Mouse (Mus musculus) induced T-regulatory cell, adult 2 months (primary cell): ENCODE measurements at regions not wholly inside any gene's neighbourhood (a gene's known extent, or its start where the extent isn't known, plus 50 kb on each side); places are given as distances from the start of the nearest gene placed in this dataset.

ENCODE experiments used
- DNase-seq: peaks from one replicate; pipeline ENCODE4 v3.0.0-alpha.2; 2012; ENCODE audit warnings: low read depth

DNA sequence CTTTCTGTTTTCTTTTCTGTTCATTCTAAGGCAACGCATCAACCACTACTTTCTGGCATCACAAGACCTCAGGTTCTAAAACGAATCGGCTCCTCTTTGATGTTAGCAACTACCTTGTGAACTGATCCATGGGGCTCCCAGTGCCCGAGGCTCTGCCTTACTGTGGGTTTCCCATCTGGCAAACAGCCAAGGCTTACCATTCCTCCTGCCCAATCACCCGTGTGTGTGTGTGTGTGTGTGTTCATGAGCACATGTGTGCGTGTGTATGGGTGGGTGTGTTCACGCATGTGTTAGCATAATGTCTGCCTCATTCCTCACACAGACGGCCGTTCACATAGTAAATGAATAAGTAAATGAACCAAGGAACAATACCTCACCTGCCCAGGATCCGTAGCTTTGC, 138.3 kb upstream of the Lpp start:
- no peak for DNase-seq

DNA sequence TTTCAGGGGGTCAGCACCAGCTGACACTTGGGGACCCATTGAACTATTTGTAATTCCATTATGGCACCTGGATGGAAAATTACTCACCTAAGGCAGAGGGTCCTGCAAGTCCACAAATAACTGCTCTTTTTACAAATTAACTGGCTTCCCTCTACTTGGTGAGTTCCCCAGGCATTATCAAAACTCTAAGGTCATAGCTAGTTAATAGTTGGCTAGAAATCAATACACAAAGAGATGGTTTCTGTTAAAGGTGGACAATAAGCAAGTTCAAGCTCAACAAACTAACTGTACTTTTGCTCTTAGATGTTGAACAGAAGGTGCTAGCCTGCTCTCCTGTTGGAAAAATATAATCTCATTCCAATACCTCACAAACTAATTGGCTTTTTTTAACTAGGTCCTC, 138.7 kb upstream of the Lpp start:
- no peak for DNase-seq

DNA sequence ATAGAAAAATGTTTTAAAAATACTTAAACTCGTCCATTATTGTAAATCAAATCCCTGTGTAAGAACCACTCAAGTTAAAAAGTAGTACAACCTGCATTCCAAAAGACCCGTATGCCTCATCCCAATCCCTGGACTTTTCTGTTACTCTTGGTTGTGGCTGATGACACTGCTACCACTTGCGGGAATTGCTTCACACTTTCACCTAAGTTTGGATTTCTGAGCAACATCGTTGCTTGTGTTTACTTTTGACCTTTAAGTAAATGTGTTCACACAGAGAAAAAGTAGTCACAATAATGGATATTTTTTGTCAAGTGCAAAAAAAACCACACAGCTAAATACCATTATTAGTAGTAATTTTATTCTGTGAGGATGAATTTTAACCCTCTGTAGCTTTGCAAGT, 139.2 kb upstream of the Lpp start:
- no peak for DNase-seq

DNA sequence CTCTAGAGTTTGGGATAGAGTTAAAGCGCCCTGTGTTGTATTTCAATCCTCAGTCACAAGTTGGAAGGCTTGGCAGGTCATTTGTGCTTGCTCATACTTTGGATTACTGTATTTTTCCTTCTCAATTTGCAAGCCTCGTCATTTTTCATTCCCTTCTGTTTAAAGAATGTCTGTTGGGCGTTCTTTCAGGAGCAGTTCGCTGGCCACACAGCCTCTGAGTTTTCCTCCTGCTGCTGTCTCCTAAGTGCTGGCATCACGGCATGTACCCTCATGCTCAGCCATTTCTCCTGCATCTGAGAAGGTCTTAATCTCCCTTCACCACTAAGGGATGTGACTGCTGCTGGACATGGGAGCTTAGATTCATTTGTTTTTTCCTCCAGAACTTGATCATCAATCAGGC, 146.0 kb upstream of the Lpp start:
- DNase-seq = no peak

DNA sequence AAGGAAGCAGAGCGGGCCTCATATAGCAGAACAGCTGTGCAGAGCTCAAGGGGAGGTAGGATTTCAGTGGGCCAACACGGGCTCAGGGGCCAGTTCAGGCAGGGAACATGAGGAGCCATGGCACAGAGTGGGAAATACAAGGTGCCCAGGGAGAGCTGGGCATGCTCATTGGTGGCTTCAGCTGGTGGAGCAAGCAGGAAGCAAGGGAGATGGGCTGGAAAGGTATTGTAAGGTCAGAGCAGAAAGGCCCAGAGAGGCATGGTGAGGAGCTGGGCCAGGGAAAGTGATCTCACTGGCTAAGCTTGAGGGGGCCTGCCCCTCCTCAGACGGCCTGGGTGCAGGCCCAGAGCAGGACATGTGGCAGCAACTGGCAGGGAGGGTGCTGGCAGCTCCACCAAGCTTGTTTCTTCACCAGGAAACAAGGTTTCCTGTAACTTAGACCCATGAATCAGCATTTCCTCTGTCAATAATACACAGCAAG, 155.2 kb upstream of the Lpp start:
- DNase-seq = no peak

DNA sequence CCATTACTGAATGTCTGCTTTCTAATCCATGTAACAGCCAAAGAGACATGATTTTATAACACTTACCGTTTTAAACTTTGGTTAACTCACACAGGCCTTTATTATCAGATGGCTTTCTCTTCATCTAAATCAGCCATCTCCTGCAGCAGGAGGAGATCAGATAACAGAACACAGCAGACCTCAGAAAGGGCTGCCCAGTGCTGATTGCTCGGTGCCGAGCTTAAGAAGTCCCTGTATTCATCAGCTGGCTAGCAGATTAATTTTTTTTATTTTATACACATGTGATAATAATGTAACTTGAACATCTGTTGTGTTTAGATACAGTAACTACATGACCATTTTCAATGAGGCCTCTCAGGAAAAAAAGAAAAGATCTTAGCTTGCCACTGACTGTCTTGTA, 155.9 kb upstream of the Lpp start:
- no peak for DNase-seq

DNA sequence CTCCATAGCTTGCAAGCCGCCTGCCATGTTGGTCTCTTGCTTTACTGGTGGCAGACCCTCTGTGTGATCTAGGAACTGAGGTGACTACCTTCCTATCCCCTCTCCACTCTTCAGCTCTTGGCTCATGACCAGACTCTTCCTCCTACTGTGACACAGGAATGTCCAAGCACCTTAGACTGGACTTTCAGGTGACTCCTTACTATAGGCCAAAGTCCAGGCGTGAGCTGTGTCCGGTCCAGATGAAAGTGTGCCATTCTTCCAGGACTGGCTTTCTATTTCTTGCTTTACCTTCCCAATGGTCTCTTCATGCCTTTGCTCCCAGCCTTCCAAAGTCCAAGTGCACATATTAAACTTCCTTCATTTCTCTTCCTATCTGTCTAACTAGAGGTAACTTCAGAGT, 156.3 kb upstream of the Lpp start:
- DNase-seq = no peak

DNA sequence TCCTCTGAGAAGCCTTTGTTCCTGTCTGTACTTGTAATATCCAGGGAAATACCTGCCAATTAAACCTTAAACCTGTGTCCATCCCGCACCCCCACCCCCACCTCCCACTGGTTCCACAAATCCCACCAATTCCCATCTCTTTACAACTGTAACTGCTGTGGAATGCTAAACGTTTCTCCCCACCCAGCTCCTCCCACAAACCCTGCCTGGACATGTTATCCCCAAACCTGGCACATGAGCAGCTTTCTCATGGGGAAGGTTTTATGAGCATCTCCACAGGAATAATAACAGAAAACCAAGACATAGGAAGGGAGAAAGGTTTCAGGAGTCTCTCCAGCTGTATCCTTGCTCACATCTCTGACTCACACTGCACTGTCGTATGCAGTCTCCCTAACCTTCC, 156.8 kb upstream of the Lpp start:
- no peak for DNase-seq

DNA sequence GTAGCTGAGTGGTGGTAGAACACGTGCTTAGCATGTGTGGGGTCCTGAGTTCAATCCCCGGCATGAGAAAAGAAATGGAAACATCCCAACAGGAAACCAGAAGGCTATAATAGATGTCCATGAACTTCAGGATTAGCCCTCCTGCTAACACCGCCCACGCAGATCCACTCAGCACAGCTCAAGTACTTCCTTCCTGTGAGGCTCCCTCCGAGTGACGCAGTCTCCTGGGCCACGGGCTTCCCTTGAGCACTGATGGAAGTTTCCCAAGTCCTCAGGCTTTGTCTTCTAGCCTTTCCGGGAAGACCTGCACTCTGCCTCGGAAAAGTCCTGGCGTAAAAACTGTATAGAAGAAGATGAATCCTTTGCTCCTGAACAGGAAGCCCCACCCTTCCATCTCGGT, 158.5 kb upstream of the Lpp start:
- no peak for DNase-seq

DNA sequence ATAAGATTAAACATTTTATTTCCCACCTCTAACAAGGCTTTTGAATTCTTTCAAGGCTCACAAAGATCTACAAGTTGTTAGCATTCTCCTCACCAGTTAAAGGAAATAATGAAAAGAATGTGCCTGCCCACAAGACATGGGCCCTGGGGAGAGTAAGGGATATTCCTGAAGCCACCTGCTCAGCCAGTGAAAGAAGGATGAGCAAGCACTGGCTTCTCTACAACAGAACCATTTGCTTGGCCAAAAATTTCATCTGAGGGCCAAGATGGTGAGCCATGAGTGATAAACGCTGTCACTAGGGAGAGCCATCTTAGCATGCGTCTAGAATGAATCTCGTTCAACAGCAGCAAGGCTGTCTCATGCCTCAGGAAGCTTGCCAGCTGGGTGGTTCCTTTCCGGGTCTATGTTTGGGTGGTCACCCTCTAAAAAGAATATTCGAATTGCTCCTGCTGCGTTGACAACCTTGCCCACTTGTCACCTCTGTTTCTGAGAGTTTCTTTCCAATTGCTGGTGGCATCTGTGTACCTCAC, 161.2 kb upstream of the Lpp start:
- no peak for DNase-seq

DNA sequence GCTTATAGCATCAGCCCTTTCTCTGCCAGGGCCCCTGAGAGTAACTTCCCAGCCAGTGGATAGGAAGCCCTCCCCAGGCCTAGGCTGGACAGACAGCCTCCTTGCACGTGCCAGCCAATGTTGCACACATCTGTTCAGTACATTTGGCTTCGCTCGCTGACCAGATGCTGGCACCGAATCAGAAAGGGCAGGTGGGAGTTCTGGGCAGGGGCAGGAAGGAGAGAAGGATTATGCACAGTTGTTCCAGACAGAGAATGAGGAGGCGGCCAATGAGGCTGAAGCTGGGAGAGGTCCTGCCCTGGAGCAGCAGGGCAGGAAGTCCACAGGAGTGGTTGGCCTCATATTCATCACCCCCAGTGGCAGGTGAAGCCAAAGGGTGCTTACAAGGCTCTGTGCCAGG, 161.8 kb upstream of the Lpp start:
- DNase-seq = no peak

DNA sequence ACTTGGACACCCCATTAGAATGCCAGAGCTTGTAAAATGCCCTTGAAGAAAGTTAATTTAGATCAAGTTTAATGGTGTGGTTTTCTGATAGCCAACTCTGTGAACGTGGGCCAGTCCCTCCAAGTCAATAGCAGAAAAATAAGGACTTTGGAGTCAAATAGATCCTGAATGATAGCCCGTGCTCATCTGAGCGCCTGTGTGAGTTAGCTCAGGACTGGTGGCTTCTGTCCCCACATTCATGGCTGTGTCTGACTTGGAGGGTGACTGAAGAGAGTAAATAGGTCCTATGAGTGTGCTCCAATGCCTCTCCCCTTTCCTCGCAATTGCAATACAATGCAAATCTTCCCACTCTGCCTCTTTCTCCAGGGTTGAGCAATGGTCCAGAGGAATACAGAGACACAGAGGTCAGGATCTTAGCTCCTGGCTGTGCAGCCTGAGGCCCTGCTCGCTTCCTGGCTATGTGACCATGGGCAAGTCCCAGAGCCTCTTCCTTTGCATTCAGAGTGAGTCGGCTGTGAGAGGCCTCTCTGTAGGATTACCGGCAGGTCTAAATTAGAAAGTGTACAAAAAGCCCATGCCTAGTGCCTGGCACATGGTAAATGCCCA, 164.2 kb upstream of the Lpp start:
- no peak for DNase-seq

DNA sequence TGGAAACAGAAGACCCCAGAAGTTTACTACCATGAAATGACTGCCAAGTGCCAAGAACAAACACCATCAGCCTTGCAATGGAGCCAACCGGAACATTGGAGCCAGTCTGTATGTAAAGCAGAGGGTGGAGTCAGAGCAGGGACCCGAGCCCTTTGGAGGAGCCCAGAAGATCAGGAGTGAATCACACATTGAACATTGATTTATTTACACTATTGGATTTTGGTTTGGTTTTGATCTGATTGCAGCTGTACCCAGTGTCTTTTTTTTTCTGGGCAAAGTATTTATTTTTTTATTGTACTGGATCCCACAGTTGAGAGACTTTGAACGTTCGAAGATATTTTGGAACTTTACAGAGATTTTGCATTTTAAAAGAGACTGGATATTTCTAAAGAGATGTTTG, 167.4 kb upstream of the Lpp start:
- no peak for DNase-seq

DNA sequence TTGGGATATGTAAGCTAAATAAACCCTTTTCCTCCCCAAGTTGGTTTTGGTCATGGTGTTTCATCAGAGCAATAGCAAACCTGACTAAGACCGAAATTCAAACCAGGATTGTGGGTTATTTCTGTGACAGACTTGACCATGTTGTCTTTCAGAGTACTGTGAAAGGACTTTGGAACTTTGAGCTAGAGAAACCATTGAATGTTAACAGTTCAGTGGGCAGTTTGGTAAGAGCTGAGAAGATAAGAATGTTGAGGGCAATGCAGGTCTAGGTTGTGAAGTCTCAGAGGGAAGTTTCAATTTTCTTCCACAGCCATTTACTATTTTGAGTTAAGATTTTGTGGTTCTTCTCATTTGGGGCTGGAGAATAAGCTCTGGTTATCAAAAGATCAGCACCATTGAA, 168.2 kb upstream of the Lpp start:
- DNase-seq = no peak

DNA sequence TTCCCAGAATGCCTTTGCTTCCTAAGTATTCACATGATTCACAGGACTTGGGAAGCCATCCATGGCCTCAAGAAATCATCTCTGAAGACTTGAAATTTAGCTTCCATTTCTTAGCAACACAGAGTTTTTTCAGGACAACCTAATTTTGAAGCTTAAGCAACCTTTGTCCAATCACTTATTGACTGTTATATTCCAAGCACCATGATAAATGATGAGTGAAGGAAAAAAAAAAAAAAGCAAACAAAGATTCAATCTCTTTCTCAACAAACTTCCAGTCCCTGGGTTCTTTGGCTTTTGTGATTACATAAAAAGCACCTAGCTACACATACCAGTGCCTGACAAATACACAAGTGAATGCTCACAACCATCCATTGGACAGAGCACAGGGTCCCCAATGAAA, 169.4 kb upstream of the Lpp start:
- DNase-seq = no peak

DNA sequence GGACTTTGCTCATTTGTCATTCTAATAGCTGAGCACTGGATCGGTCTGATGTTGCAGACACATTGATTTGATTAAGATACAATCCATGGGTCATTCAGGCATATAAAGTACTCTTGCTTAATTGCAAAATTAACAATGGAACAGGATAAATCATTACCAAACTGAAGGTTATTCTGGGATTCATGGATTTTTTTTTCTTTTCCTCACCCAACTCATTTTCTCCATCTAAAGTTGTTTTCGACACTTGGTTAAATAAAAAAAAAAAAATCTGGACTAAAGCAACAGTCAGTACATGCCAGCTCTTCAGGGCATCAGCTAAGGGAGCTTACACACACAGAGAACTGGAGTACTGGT, 169.8 kb upstream of the Lpp start:
- no peak for DNase-seq

DNA sequence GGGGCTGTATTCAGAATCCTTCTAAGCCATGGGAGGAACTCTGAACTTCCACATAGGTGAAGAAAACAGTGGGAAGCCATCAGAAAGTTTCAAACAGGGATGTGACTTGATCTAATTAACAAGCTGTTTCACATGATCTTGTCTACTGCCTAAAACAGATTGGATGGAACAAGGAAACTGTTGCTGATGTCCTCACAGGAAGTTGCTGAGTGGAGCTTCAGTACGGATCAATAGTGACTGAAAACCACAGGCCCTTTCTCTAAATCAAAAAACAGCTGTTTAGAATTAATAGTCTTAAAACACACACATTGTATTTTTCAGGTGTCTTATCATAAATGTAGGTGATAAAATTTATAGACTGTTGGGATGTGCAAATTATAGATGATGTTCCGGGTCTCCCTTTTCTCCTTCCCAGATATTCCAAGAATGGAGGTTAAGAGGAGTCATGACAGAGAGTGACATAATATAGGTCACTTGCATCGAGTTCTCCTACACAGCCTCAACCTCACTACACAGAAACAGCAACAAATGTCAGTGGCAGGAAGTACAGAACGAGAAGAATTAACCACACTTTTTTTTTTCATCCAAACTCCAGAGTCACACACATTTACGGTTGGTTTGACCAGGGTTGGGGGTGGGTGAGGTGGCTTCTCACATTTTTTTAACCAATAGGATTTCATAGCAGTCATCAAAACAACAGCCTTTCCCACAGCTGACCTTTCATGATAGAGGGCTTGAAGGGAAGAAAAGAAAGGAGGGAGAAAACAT, 170.4 kb upstream of the Lpp start:
- peak; percentile 67 for DNase-seq

DNA sequence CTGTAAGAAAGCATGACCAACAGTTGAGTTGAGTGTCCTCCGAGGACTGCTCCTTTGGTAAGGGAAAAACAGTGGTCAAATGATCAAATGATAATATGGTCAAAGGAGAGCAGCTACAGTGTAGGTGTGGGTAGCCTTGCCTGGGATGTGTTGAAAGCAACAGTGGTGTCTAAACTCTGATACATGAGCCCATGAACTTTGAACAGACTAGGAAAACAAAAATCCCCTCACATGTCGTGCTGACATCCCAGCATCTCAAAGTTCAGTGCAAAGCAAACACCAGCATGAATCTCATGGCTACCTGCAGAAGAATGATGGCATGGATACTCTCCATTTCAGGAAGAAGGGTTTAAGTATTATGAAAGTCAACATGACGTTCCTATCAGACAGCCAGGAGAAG, 171.3 kb upstream of the Lpp start:
- DNase-seq = no peak

DNA sequence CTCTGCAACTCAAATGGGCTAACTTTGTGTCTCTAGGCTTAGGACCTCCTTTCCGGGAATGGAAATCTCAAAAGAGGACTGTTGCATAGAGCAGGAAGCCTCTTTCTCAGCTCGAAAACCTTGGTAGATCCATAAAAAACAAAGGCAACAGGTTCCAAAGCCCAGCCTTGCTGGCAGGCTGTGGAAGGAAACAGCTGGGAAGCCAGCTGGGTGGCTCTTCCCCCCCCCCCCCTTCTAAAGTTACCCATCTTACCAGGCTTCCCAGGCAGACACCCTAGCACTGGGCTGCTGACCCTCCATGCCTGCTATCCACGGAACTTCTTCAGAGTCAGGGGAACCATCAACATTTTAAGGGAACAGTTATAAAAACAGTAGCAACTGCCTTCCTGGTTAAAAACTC, 172.7 kb upstream of the Lpp start:
- no peak for DNase-seq

DNA sequence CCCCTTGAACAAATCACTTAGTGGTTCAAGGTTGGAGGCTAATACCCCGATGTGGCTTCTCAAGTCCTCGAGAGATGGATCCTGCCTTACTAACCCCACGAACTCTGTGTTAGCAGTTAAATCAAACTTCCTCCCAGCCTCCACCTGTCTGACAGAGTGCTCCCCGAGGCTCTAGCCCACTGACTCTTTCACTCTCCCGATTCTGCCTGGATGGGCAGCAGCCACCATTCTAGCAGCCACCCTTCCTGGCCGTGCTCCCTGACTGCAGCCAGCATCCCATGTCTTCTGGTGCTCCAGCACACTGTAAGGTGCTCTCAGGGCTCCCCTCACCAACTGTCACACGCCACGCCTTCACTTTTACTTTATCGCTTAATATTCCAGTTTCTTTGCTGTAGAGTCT, 173.6 kb upstream of the Lpp start:
- no peak for DNase-seq

DNA sequence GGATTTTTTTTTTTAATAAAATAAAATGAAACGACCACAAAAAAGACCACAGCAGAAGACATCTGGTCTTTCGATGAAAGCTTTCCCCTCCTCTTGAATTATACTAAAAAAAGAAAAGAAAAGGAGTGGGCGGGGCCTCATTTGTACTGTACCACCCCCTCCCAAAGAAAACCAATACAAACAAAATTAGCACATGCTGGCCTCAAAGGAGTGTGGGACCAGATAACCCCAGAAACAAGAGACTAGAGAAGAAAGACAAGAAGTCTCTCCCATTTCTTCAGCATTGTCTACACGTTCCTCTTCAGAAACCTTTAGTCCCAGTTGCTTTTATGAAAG, 174.5 kb upstream of the Lpp start:
- DNase-seq = no peak

DNA sequence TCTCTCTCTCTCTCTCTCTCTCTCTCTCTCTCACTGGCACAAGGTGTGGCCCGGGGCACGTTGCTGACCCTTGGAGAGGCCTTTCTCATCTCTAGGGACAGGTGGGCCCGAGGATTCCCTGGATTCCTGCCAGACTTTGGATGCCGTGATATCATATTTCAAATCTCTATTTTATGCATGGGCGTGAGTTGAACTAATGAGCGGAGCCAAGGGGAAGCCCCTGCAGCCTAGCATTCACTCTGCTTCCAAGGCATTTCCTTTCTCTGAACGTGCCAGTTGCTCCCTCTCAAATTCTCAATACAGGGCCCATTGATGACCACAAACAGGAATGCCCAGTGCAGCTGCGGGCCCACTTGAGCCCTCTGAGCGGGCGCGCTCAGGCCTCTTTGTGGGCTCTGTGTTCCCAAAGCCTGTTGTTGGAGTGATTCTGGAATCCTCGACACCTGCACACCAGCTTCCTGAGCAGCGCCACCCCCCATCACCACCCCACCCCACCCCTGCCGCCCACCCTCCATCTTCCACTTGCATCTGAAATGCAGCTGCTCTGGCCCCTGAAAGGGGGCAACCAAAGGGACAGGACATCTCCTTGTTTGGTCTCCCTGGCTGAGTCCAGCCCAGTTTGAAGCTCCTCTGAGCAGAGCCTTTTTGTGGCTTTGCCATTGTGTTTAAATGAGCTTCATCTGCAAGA, 175.0 kb upstream of the Lpp start:
- no peak for DNase-seq

DNA sequence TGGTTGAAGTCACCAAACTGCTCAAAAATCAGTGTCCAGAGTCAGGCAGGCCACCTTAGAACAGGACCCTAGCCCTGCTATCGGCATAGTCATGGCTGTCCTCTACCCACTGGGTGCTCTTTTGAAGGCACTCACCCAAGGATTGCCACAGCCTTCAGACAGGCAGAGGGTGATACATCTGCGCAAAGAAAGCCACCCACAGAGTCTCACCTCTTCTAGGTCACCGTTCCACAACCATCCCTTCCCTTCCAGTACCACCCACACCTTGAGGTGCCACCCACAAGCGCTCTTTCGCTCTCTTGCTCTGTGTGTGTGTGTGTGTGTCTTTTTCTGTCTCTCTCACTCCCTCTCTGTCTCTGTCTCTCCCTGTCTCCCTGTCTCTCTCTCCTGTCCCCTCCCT, 176.5 kb upstream of the Lpp start:
- DNase-seq = peak; percentile 57

DNA sequence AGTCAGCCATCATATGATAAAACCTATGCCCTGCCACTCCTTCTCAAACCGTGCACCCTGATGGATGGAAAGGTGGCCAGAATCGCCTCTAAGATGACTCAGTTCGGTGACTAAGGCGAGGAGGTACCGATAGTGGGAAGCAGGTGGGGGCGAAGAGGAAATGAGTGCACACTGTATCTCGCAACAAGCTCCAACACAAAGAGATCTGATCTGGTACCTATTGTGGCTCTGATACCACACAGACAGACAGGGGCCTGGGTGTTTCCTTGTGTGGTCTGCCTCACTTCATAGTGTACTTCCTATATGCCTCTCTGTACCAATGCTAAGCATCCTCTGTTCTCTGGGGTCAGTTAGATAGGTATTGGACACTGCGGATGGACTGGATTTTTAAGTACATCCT, 178.0 kb upstream of the Lpp start:
- DNase-seq = peak; percentile 53
